Mouse (Mus musculus): Measurements from ENCODE around the gene Cdh22.

DNA sequence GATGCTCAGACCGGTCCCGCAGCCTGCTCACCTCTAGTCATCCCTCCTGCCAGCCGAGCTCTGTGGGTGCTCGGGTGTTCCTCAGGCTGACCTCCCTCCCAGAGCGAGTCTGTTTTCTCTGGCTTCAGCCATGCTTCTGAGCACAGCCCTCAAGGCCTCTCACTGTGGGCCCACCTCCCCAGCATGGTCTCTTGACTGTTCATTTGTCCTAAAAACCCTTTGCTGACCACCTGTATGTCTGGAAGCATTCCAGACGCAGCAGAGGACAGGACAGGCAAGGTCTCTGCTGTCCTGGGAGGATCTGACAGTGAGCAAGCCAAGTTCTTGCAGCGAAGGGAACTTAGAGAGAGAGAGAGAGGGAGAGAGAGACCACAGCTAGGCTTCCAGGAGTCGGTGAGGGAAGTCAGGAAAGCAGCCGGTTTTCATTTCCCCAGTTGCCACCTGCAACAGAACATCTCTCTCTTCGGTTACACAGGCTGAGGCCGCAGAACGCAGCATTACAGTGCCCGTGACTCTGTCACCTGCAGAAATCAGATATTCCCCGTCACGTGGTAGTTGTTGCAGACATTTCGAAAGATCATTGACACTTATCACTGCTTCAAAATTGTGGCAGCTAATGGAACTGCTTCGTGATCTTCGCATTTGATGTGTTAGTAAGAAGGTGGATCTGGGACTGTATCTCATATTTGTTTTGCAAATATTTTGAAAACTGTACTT, 27.8 kb upstream of the Cdh22 start:
- TF ChIP-seq POLR2A (IDR thresholded peaks at IDR 0.05; ENCODE audit: borderline replicate concordance, extremely low read depth, insufficient read depth, insufficient read length, poor library complexity, severe bottlenecking) (no peak), CTCF (IDR thresholded peaks at IDR 0.05; ENCODE audit: borderline replicate concordance, extremely low read depth, insufficient read depth, insufficient read length) (no peak)

All from brain, embryonic 14.5 days (tissue).